Mouse (Mus musculus): ENCODE measurements at regions not wholly inside any gene's neighbourhood (a gene's known extent, or its start where the extent isn't known, plus 50 kb on each side); places are given as distances from the start of the nearest gene placed in this dataset.

DNA sequence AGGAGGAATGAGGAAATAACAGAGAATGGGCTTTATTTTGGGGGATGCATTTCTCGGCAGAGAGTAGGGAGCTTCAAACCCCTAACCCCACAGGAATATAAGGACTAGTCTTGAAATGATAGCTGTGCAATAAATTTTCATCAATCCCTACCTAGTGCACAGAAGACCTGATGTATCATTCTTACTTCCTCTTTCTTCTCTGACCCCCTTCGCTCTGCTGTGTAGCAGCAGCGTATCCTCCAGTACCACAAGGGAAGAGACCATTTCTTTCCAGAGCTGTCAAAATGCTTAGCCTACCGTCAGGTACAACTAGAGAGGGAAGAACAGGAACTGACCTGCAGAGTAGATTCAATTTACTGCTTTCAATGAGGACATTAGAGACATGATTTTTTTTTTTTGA is 230.0 kb upstream of the Satb1 start:
- no peaks in the 10 kb centered on the region for H3K36me3 ChIP-seq (ENCODE audit: insufficient read depth, low read length)
- H3K4me3 ChIP-seq (ENCODE audit: low read depth, low read length), result no peak overlapping the region
- no peak for DNase-seq (ENCODE audit: low spot score)
- ATAC-seq (ENCODE audit: low FRiP score), result no peak
- H3K27me3 ChIP-seq (ENCODE audit: insufficient read depth, low read length), result no peaks in the 10 kb centered on the region
- H3K27ac ChIP-seq (ENCODE audit: low read depth, low read length), result no peak overlapping the region
- H3K4me2 ChIP-seq (ENCODE audit: low read depth, low read length, poor library complexity, severe bottlenecking), result no peak overlapping the region
- WGBS, result 81% methylated on average over 4 of the region's 4 CpGs
- no peaks in the 10 kb centered on the region for H3K9me3 ChIP-seq (ENCODE audit: low read length)
- H3K4me1 ChIP-seq (ENCODE audit: insufficient read depth, low read length), result no peaks in the 10 kb centered on the region
- H3K9ac ChIP-seq (replicated peaks; ENCODE audit: low read length, poor library complexity, severe bottlenecking), result no peak overlapping the region
- no peak for TF ChIP-seq CTCF (IDR thresholded peaks at IDR 0.05)

DNA sequence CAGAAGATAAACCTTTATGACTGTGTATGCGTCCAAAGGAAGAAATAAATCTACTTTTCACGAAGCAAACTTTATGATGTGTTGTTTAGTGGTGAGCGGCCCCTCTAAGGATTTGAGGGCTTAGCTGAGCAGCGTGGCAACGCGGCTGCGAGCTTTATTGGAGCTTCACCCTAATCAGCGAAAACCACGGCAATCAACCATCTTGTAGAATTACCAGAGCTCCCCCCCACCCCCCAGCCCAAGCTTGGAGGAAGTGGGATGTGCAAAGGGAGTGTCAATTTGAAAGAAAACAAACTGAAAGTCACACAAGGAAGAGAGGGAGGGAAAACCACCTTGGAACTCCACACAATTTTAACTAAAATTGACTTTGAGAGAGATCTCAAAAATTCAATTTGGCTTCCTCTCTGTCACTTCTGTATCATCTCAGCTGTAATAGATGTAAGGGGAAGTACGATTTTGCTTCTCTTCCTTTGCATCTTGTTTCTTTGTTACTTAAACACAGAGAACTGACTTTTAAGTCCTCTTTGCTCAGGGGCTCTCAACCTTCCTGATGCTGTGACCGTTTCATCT is 229.1 kb upstream of the Satb1 start:
- no peak for ATAC-seq (ENCODE audit: low FRiP score)
- H3K27me3 ChIP-seq (ENCODE audit: insufficient read depth, low read length), result no peaks in the 10 kb centered on the region

DNA sequence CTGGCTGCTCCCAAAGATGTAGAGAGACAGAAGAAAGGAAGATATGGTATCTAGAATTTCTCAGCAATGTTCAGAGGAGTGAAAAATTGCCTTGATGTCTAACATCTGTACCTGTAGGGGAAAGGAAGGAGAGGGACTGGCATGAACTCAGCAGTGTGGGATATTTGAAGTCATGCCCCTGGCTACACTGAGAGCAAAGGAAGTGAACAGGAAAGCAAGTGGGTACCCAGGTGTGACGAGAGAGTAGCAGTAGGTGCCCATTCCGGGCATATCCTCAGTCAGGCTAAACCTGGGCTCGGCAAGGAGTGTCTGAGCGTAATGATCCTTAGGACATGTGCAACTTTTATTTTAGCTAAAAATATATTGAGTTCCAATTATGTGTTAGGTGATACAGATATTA is 203.4 kb upstream of the Satb1 start:
- no peak for DNase-seq (ENCODE audit: low spot score)
- Histone ChIP-seq H3K27ac (ENCODE audit: low read depth, low read length) (no peak overlapping the region), H3K9me3 (ENCODE audit: low read length) (no peaks in the 10 kb centered on the region), H3K4me3 (ENCODE audit: low read depth, low read length) (no peak overlapping the region), H3K27me3 (ENCODE audit: insufficient read depth, low read length) (no peaks in the 10 kb centered on the region), H3K36me3 (ENCODE audit: insufficient read depth, low read length) (no peaks in the 10 kb centered on the region), H3K4me1 (ENCODE audit: insufficient read depth, low read length) (no peaks in the 10 kb centered on the region), H3K4me2 (ENCODE audit: low read depth, low read length, poor library complexity, severe bottlenecking) (no peak overlapping the region), H3K9ac (replicated peaks; ENCODE audit: low read length, poor library complexity, severe bottlenecking) (no peak overlapping the region)
- no peak for TF ChIP-seq CTCF (IDR thresholded peaks at IDR 0.05)
- 89% methylated on average over 4 of the region's 4 CpGs for WGBS
- no peak for ATAC-seq (ENCODE audit: low FRiP score)

More for the DNA sequence above, 229.1 kb upstream of the Satb1 start:
- DNase-seq (ENCODE audit: low spot score), result no peak
- H3K4me3 ChIP-seq (ENCODE audit: low read depth, low read length), result no peak overlapping the region
- H3K9ac ChIP-seq (replicated peaks; ENCODE audit: low read length, poor library complexity, severe bottlenecking), result no peak overlapping the region
- WGBS, result 81% methylated on average over 11 of the region's 11 CpGs
- H3K4me2 ChIP-seq (ENCODE audit: low read depth, low read length, poor library complexity, severe bottlenecking), result no peak overlapping the region
- H3K9me3 ChIP-seq (ENCODE audit: low read length), result no peaks in the 10 kb centered on the region
- no peaks in the 10 kb centered on the region for H3K4me1 ChIP-seq (ENCODE audit: insufficient read depth, low read length)
- H3K27ac ChIP-seq (ENCODE audit: low read depth, low read length), result no peak overlapping the region
- no peak for TF ChIP-seq CTCF (IDR thresholded peaks at IDR 0.05)
- H3K36me3 ChIP-seq (ENCODE audit: insufficient read depth, low read length), result no peaks in the 10 kb centered on the region

DNA sequence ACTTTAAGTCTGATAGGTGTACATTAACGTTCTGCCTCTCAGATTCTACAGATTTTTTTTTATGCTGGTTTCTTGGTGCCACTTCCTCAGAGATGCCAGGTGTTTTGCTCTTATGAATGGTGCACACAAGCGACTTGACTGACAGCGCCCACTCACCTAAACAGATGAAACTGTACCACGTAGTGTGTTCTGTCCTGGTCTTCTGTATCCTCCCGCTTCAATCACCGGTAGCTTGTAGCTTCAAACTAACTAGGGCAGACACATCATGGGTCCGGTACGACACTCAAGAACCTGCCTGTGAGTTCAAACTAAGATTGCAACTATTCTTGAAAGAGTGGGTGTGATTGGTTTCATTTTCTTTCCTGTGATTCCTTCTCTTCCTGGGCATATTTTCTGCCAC is 198.0 kb upstream of the Satb1 start:
- WGBS, result 96% methylated on average over 8 of the region's 8 CpGs
- Histone ChIP-seq H3K4me3 (ENCODE audit: low read depth, low read length) (no peak overlapping the region), H3K36me3 (ENCODE audit: insufficient read depth, low read length) (no peaks in the 10 kb centered on the region), H3K9ac (replicated peaks; ENCODE audit: low read length, poor library complexity, severe bottlenecking) (no peak overlapping the region), H3K9me3 (ENCODE audit: low read length) (no peaks in the 10 kb centered on the region), H3K4me1 (ENCODE audit: insufficient read depth, low read length) (no peaks in the 10 kb centered on the region), H3K4me2 (ENCODE audit: low read depth, low read length, poor library complexity, severe bottlenecking) (no peak overlapping the region), H3K27ac (ENCODE audit: low read depth, low read length) (no peak overlapping the region), H3K27me3 (ENCODE audit: insufficient read depth, low read length) (no peaks in the 10 kb centered on the region)
- TF ChIP-seq CTCF (IDR thresholded peaks at IDR 0.05), result no peak
- DNase-seq (ENCODE audit: low spot score) (no peak), ATAC-seq (ENCODE audit: low FRiP score) (no peak)

DNA sequence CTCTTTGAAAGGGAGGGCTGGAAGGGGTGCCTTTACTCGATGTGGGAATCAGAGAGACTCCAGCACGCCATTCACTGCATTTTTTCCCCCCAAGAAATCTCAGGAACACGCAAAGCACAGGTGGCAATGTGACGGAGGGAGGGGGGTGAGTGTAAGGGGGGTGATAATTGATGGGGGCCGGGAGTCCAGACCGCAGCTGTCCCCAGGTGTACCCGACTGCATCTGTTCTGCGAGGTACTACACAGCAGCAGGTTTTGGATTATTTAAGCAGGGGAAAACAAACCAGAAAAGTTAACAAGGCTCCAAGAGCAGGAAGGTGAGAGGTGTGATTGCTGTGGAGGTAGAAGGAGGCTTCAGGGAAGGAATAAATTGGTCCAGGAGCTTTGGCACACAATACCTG is 153.8 kb upstream of the Satb1 start:
- Histone ChIP-seq H3K4me1 (ENCODE audit: insufficient read depth, low read length) (no peaks in the 10 kb centered on the region), H3K4me2 (ENCODE audit: low read depth, low read length, poor library complexity, severe bottlenecking) (no peak overlapping the region), H3K27ac (ENCODE audit: low read depth, low read length) (no peak overlapping the region), H3K36me3 (ENCODE audit: insufficient read depth, low read length) (no peaks in the 10 kb centered on the region), H3K9me3 (ENCODE audit: low read length) (no peaks in the 10 kb centered on the region), H3K4me3 (ENCODE audit: low read depth, low read length) (no peak overlapping the region), H3K27me3 (ENCODE audit: insufficient read depth, low read length) (no peaks in the 10 kb centered on the region), H3K9ac (replicated peaks; ENCODE audit: low read length, poor library complexity, severe bottlenecking) (no peak overlapping the region)
- peak; percentile 53; the same call in 1 of the 2 replicates for ATAC-seq (ENCODE audit: low FRiP score)
- TF ChIP-seq CTCF (IDR thresholded peaks at IDR 0.05), result no peak
- 57% methylated on average over 8 of the region's 8 CpGs for WGBS
- no peak for DNase-seq (ENCODE audit: low spot score)

DNA sequence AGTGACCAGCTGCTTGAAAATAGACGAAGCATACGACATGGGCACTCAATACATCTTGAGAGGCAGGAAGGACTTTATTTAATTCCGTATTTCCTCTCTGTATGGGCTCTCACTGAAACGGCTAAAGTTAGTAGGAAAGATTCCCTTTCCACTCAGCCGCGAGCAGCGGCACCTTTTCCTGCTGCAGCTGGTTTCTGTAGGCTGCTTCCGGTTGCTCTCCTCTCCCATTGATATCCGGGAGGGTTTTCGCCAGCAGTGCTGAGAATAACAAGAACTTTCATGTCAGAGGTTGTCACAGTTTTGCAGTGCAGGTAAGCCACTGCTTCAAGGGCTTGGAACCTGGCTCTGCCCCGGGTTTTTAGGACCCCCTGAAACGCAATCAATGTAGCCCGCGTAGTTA is 153.1 kb upstream of the Satb1 start:
- DNase-seq (ENCODE audit: low spot score), result no peak

More for the DNA sequence above, 153.1 kb upstream of the Satb1 start:
- H3K36me3 ChIP-seq (ENCODE audit: insufficient read depth, low read length), result no peaks in the 10 kb centered on the region
- H3K4me2 ChIP-seq (ENCODE audit: low read depth, low read length, poor library complexity, severe bottlenecking), result no peak overlapping the region
- no peak overlapping the region for H3K4me3 ChIP-seq (ENCODE audit: low read depth, low read length)
- no peak overlapping the region for H3K27ac ChIP-seq (ENCODE audit: low read depth, low read length)
- H3K9ac ChIP-seq (replicated peaks; ENCODE audit: low read length, poor library complexity, severe bottlenecking), result no peak overlapping the region
- no peaks in the 10 kb centered on the region for H3K27me3 ChIP-seq (ENCODE audit: insufficient read depth, low read length)
- H3K4me1 ChIP-seq (ENCODE audit: insufficient read depth, low read length), result no peaks in the 10 kb centered on the region
- 65% methylated on average over 14 of the region's 14 CpGs for WGBS
- TF ChIP-seq CTCF (IDR thresholded peaks at IDR 0.05), result no peak
- H3K9me3 ChIP-seq (ENCODE audit: low read length), result no peaks in the 10 kb centered on the region
- ATAC-seq (ENCODE audit: low FRiP score), result no peak

Data from midbrain, postnatal 0 days (tissue).